Mouse (Mus musculus): ENCODE measurements around the gene Tulp1. TPM values are rescaled to one million over a fixed set of nuclear protein-coding genes. Genes with fewer than 3 reads are reported as not detected.
"Not testable (repeated sequence)": the region's sequence is repeated elsewhere in the genome, so short reads cannot be mapped to it uniquely, and the experiment has no call there.

The Tulp1 gene
- total and polyA plus RNA-seq, 2 experiments, result not detected

DNA sequence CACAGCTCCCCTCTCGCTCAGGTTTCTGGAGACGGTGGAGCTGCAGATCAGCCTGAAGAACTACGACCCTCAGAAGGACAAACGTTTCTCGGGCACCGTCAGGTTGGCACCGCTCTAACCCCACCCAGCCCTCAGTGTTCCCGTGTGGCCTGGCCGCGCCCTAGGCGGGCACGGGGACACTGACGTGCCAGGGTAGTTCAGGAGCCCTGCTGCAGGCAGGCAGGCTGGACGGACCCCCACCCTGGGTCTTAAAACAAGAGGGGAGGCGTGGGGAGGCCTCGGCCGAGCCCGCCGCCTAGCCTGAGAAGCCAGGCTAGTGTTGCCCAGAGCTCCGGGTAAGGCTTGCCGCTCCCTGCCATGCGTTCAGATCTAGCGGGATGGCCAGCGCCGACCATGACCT lies 36.1 kb downstream of the Tulp1 start:
- Histone ChIP-seq H3K27me3 (ENCODE audit: control insufficient read depth, insufficient read depth, low read length) (no peaks in the 10 kb centered on the region), H3K4me3 (ENCODE audit: insufficient read depth, low read depth, low read length) (peak overlapping the region; percentile 71), H3K36me3 (ENCODE audit: control insufficient read depth, insufficient read depth, low read length) (peaks cover 9% of the 10 kb centered on the region), H3K4me1 (ENCODE audit: control insufficient read depth, insufficient read depth, low read length) (peaks cover 14% of the 10 kb centered on the region), H3K9ac (ENCODE audit: low read depth, low read length) (peak overlapping the region; percentile 88), H3K27ac (replicated peaks; ENCODE audit: insufficient read depth, low read depth, low read length) (peak overlapping the region; percentile 64), H3K79me2 (ENCODE audit: control insufficient read depth, insufficient read depth, low read length) (no peaks in the 10 kb centered on the region)
- TF ChIP-seq POLR2A (IDR thresholded peaks at IDR 0.05; ENCODE audit: extremely low read depth, insufficient read depth, low read length) (no peak), CTCF (IDR thresholded peaks at IDR 0.05; ENCODE audit: low read depth, low read length) (no peak)
- DNase-seq (ENCODE audit: extremely low read depth, low read depth, low spot score), result no peak
- 1% methylated on average over 25 of the region's 25 CpGs for WGBS

- peak within 1 kb of the TSS; percentile 71 for H3K4me3 ChIP-seq (ENCODE audit: insufficient read depth, low read depth, low read length)
- peak; percentile 76 for TF ChIP-seq CTCF (IDR thresholded peaks at IDR 0.05; ENCODE audit: low read depth, low read length)
- peak; percentile 92 for TF ChIP-seq POLR2A (IDR thresholded peaks at IDR 0.05; ENCODE audit: extremely low read depth, insufficient read depth, low read length)
- H3K36me3 ChIP-seq (ENCODE audit: control insufficient read depth, insufficient read depth, low read length), result peaks cover 9% of the 10 kb centered on the region
- peak within 1 kb of the TSS; percentile 71 for H3K27ac ChIP-seq (replicated peaks; ENCODE audit: insufficient read depth, low read depth, low read length)
- no peaks in the 10 kb centered on the region for H3K27me3 ChIP-seq (ENCODE audit: control insufficient read depth, insufficient read depth, low read length)
- under 1% methylated on average over 67 of the region's 67 CpGs for WGBS
- peak; percentile 81 for DNase-seq (ENCODE audit: extremely low read depth, low read depth, low spot score)
- no peaks in the 10 kb centered on the region for H3K79me2 ChIP-seq (ENCODE audit: control insufficient read depth, insufficient read depth, low read length)
- H3K9ac ChIP-seq (ENCODE audit: low read depth, low read length), result peak within 1 kb of the TSS; percentile 88
- H3K4me1 ChIP-seq (ENCODE audit: control insufficient read depth, insufficient read depth, low read length), result peaks cover 16% of the 10 kb centered on the region
Measured at GRCm38 (mm10) chr17:28328366-28328928, 36.6 kb downstream of the Tulp1 start, which contains the start of gene Rpl10a. Gene Rpl10a (plus strand): TSS chr17:28328471.

DNA sequence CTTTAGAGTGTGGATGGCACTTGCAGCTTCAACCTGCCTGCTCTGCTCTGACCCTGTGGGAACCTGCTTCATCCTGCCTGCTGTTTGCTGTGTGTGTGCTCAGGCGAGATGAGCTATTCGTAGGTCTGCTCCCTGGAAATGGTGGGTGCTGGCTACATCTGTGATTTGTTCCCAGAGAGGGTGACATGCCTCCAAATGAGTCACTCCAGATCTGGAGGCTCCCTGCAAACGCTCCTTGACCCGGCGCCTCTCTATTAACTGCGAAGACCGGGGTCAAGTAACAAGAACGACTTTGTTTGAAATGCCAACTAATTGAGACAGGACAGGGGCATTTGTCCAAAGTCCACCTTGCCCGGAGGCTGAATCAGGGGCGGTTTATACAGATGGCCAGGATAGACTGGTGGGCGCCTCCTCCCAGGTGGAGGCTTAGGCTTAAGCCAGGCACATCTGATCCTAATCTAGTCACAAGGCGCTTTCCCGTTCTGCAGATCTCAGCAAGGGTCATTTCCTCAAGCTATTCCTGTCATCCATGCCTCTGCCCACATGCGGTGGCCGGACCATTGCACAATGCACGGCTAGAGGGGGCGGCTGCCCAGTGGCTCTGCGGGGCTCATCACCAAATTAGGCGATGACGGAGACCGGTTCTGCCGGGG lies 37.2 kb downstream of the Tulp1 start:
- Histone ChIP-seq H3K36me3 (ENCODE audit: control insufficient read depth, insufficient read depth, low read length) (peaks cover 9% of the 10 kb centered on the region), H3K27me3 (ENCODE audit: control insufficient read depth, insufficient read depth, low read length) (no peaks in the 10 kb centered on the region), H3K27ac (replicated peaks; ENCODE audit: insufficient read depth, low read depth, low read length) (peak overlapping the region; percentile 71), H3K79me2 (ENCODE audit: control insufficient read depth, insufficient read depth, low read length) (no peaks in the 10 kb centered on the region), H3K4me1 (ENCODE audit: control insufficient read depth, insufficient read depth, low read length) (peaks cover 16% of the 10 kb centered on the region), H3K4me3 (ENCODE audit: insufficient read depth, low read depth, low read length) (peak overlapping the region; percentile 40; the same call in 1 of the 2 replicates), H3K9ac (ENCODE audit: low read depth, low read length) (peak overlapping the region; percentile 65)
- WGBS, result 4% methylated on average over 22 of the region's 22 CpGs
- peak; percentile 60 for DNase-seq (ENCODE audit: extremely low read depth, low read depth, low spot score)
- TF ChIP-seq POLR2A (IDR thresholded peaks at IDR 0.05; ENCODE audit: extremely low read depth, insufficient read depth, low read length) (no peak), CTCF (IDR thresholded peaks at IDR 0.05; ENCODE audit: low read depth, low read length) (no peak)

GRCm38 (mm10) chr17:28326951-28327350 lies 38.1 kb downstream of the Tulp1 start:
- H3K4me3 ChIP-seq (ENCODE audit: insufficient read depth, low read depth, low read length), result no peak overlapping the region

DNA sequence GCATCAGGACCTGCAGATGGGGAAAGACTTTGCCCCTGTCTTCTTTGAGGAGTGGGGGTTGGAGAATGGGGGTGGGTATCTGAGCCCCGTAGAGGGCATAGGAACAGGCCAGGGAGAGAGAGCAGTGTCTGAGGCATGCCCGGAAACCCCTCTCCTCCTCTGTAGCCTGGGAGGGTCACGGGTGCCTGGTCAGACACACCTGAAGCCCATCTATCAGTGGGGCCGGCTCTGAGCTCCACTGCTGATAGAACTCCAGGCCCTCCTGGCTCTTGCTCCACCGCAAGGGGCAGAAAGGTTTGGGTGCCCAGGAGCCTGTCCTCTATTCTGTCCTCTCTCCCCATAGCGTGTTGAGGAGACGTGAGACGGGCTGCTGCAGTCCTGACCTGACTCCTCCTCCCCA lies 39.3 kb downstream of the Tulp1 start:
- H3K79me2 ChIP-seq (ENCODE audit: control insufficient read depth, insufficient read depth, low read length), result no peaks in the 10 kb centered on the region
- peaks cover 16% of the 10 kb centered on the region for H3K4me1 ChIP-seq (ENCODE audit: control insufficient read depth, insufficient read depth, low read length)
- TF ChIP-seq POLR2A (IDR thresholded peaks at IDR 0.05; ENCODE audit: extremely low read depth, insufficient read depth, low read length) (no peak), CTCF (IDR thresholded peaks at IDR 0.05; ENCODE audit: low read depth, low read length) (no peak)
- peaks cover 7% of the 10 kb centered on the region for H3K36me3 ChIP-seq (ENCODE audit: control insufficient read depth, insufficient read depth, low read length)
- no peak overlapping the region for H3K27ac ChIP-seq (replicated peaks; ENCODE audit: insufficient read depth, low read depth, low read length)
- H3K4me3 ChIP-seq (ENCODE audit: insufficient read depth, low read depth, low read length), result no peak overlapping the region
- DNase-seq (ENCODE audit: extremely low read depth, low read depth, low spot score), result no peak
- no peaks in the 10 kb centered on the region for H3K27me3 ChIP-seq (ENCODE audit: control insufficient read depth, insufficient read depth, low read length)
- no peak overlapping the region for H3K9ac ChIP-seq (ENCODE audit: low read depth, low read length)
- 97% methylated on average over 8 of the region's 8 CpGs for WGBS

More at GRCm38 (mm10) chr17:28326951-28327350, 38.1 kb downstream of the Tulp1 start:
- Histone ChIP-seq H3K79me2 (ENCODE audit: control insufficient read depth, insufficient read depth, low read length) (no peaks in the 10 kb centered on the region), H3K9ac (ENCODE audit: low read depth, low read length) (no peak overlapping the region), H3K27me3 (ENCODE audit: control insufficient read depth, insufficient read depth, low read length) (no peaks in the 10 kb centered on the region), H3K4me1 (ENCODE audit: control insufficient read depth, insufficient read depth, low read length) (peaks cover 16% of the 10 kb centered on the region), H3K27ac (replicated peaks; ENCODE audit: insufficient read depth, low read depth, low read length) (no peak overlapping the region), H3K36me3 (ENCODE audit: control insufficient read depth, insufficient read depth, low read length) (peaks cover 9% of the 10 kb centered on the region)
- TF ChIP-seq POLR2A (IDR thresholded peaks at IDR 0.05; ENCODE audit: extremely low read depth, insufficient read depth, low read length) (no peak), CTCF (IDR thresholded peaks at IDR 0.05; ENCODE audit: low read depth, low read length) (no peak)
- 66% methylated on average over 3 of the region's 3 CpGs for WGBS
- no peak for DNase-seq (ENCODE audit: extremely low read depth, low read depth, low spot score)

DNA sequence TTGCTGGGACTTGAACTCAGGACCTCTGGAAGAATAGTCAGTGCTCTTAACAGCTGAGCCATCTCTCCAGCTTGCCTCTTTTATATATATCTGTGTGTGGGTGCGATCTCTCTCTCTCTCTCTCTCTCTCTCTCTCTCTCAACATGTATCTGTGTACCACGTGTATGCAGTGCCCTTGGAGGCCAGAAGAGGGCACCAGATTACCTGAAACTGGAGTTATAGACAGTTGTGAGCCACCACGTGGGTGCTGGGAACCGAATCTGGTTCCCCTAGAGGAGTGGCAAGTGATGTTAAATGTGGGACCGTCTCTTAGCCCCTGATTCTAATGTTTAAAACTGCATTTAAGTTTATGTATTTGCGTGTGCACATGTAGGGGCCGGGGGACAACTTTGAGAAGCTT lies 40.6 kb downstream of the Tulp1 start:
- not testable (repeated sequence) for H3K4me3 ChIP-seq (ENCODE audit: insufficient read depth, low read depth, low read length); DNase-seq (ENCODE audit: extremely low read depth, low read depth, low spot score); H3K27me3 ChIP-seq (ENCODE audit: control insufficient read depth, insufficient read depth, low read length); H3K36me3 ChIP-seq (ENCODE audit: control insufficient read depth, insufficient read depth, low read length); H3K79me2 ChIP-seq (ENCODE audit: control insufficient read depth, insufficient read depth, low read length); H3K27ac ChIP-seq (replicated peaks; ENCODE audit: insufficient read depth, low read depth, low read length); H3K9ac ChIP-seq (ENCODE audit: low read depth, low read length)
- 94% methylated on average over 7 of the region's 7 CpGs for WGBS
- H3K4me1 ChIP-seq (ENCODE audit: control insufficient read depth, insufficient read depth, low read length), result peaks cover 12% of the 10 kb centered on the region; the same call in 1 of the 2 replicates
- 0 out of 2 replicates have a peak, but pooled peaks have one; percentile 6 for TF ChIP-seq CTCF (IDR thresholded peaks at IDR 0.05; ENCODE audit: low read depth, low read length)

Measured in liver, adult 2 months (tissue).